Mouse (Mus musculus): ENCODE data around the gene Mast2.

GRCm38 (mm10) chr4:116438561-116438960 lies 25.4 kb downstream of the Mast2 start:
- TF ChIP-seq CTCF (IDR thresholded peaks at IDR 0.05; ENCODE audit: low read depth) (no peak), EP300 (IDR thresholded peaks at IDR 0.05; ENCODE audit: low read depth) (no peak)

Measured in liver, postnatal 0 days (tissue).